Comparison of ENCODE assay signal across 8 mouse cellular contexts in the genomic region with DNA sequence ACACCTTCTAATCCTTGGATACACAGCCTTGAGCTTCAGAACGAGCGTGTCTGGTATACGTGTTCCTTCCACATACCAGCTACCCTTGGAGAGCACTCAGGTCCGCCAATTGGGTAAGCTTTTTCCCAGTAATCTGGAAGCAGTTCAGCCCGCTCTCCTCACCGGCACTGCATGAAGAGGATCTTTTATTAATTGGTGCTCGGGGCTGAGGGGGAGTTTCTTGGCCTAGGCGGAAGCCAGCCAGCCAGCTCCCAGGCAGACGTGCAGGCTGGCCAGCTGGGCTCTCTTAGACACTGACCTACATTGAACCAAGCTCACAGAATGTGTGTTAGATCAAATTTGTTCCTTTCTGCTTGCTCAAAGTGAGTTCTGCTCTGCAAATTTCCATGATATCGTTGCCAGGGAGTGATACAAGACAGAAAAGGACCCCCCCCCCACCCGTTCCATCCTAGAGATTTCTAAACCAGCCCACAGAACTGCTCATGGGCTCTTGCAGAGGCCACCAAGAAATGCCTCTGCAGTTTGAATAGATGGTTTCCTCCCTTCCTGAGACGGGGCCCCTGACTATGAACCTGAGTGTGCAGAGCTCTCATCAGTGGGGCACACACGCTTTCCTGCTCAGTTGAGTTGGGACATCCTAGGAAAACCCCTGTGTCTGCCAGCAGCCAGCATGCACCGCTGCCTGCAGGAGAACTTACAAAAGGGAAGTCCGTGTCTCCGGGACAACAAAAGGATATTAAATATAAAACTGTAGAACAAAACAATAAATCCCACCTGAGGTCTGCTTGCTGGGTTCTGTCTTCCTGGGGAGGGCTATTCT.
DNase-seq lines count a peak whose midpoint lies in the region; ATAC-seq lines count a peak whose summit lies in the region.

No protein-coding gene starts in this region.

- H3K4me1 ChIP-seq in intestine, embryonic 14.5 days (replicated peaks; ENCODE audit: control insufficient read depth, insufficient read depth, low read length) = peaks cover 22% of the 10 kb centered on the region

- H3K9me3 ChIP-seq in intestine, embryonic 14.5 days (ENCODE audit: control insufficient read depth, low read length) = no peaks in the 10 kb centered on the region

- no peak overlapping the region for H3K4me3 ChIP-seq in intestine, embryonic 14.5 days (ENCODE audit: low read depth, low read length)

- H3K27ac ChIP-seq in intestine, embryonic 14.5 days (ENCODE audit: low read depth) = peak overlapping the region; percentile 85

- H3K27me3 ChIP-seq in intestine, embryonic 14.5 days (replicated peaks; ENCODE audit: control insufficient read depth, insufficient read depth, low read length) = no peaks in the 10 kb centered on the region

- 38% methylated on average over 16 of the region's 16 CpGs for WGBS in intestine, embryonic 14.5 days

- no peak overlapping the region for H3K4me2 ChIP-seq in intestine, embryonic 14.5 days (ENCODE audit: low read length)

- peak; percentile 13 for DNase-seq in NIH3T3 (ENCODE audit: low read depth)
- peak; percentile 22 to 29 for DNase-seq in cerebellum, postnatal 36 days
- peak; percentile 28 to 49 for DNase-seq in gastrocnemius, adult 8-10 months (ENCODE audit: low spot score in 2 of 2)
- peak; percentile 59 for DNase-seq in intestine, embryonic 14.5 days (ENCODE audit: low spot score)
- peak; percentile 18 to 39 for DNase-seq in left cerebral cortex, adult 18-20 months (ENCODE audit: low spot score in 2 of 2)
- peak; percentile 80 for DNase-seq in lung, postnatal 36 days
- peak; percentile 42 for DNase-seq in right cerebral cortex, postnatal 4 days
- no peak for DNase-seq in thymus, postnatal 10 days (ENCODE audit: low spot score in 2 of 2)

- peak; percentile 45 for ATAC-seq in intestine, embryonic 14.5 days (replicated peaks; ENCODE audit: low FRiP score, low TSS enrichment, low read depth)

- no peaks in the 10 kb centered on the region for H3K36me3 ChIP-seq in intestine, embryonic 14.5 days (ENCODE audit: control insufficient read depth, insufficient read depth, low read length)

- H3K9ac ChIP-seq in intestine, embryonic 14.5 days (ENCODE audit: low read length) = no peak overlapping the region

Comparison
In these comparisons a context has a peak if more than half of its experiments do, and no peak if none do; other contexts are left out.
1. DNase-seq: peak in NIH3T3 (single experiment), cerebellum, postnatal 36 days (2 of 2), gastrocnemius, adult 8-10 months (2 of 2), intestine, embryonic 14.5 days (single experiment), left cerebral cortex, adult 18-20 months (2 of 2), lung, postnatal 36 days (single experiment) and right cerebral cortex, postnatal 4 days (single experiment); none in thymus, postnatal 10 days (0 of 2).